Mouse (Mus musculus) spleen, adult 12 weeks (tissue): Measurements from ENCODE around the gene Olfr1393.
"Not testable (repeated sequence)": the region's sequence is repeated elsewhere in the genome, so short reads cannot be mapped to it uniquely, and the experiment has no call there.

Source experiments
- DNase-seq: peaks from one replicate; pipeline ENCODE4 v3.0.0; 2022; ENCODE audit warnings: low spot score

Gene Olfr1393

DNA sequence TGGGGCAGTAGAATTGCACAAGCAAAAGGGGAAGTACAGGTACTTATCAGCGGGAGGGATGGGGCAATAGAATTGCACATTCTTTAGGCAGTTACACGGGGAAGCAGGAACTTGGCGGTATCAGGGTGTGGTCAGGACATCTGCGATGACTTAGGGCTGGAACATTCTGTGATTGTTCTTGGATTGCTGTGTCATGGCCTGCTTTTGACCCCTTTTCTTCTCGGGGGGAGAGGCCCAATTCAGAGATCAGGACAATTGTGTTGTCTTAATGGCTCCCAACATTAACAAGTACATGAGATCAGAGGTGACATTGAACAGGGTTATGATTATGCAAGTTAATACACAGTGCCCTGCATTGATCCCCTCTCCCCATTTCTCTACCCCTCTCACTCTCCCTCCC, 30.4 kb downstream of the Olfr1393 start:
- DNase-seq = not testable (repeated sequence)

DNA sequence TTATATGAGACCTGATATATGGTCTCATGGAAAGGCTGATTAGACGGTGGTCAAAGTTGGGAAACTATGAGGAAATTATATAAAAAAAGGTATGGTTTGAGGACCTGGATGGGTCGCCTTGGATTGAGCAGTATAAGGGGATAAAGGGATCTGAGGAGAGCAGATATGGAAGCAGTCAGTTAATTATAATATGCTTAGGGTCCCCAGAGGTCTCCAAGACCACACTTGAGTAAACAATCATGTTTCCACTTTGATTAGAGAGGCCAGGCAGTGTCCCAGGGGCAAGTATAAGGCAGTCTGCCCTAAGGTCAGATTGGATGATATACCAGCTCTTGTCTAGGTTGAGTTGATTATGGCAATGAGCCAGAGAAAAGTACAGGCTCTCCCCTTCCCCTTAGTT, 44.3 kb downstream of the Olfr1393 start, which contains the start of gene Olfr1391:
Gene Olfr1391 (plus strand): TSS at position 301 of the 400 bp plus-strand sequence.
- no peak for DNase-seq

DNA sequence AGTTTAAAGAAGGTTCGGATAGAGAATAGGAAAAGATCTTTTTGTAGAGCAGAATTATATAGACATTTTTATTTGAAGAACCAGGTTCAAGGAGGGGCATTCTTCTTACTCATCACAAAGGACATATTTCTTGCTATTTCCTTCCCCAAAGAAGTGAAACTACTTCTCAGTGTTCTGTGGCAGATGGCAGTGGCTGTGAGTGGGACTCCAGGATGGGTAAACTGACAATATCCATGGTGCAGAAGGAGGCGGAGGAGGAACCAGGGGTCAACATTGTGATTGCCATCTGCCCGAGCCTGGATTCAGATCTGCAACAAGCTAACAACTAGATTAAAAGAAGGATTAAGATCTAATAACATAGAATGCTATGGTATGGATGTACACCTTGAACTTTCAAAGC, 48.6 kb downstream of the Olfr1393 start:
- no peak for DNase-seq

DNA sequence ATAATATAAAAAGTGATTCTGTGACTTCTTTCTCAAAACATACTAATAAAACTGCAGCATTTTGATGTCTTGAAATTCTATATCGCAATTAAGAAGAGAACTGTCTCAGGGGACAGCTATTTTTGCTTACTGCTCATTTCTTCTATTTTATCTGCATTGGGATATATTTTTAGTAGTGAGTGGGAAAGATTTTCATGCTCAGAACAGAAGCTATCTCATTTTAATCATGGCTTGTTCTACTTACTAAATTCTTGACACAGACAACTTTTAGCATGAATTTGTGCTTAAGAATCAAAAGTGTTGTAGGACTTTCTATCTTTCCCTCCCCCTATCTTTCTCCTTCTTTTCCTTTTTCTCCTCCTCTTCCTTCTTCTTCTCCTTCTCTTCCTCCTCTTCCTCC, 51.6 kb downstream of the Olfr1393 start:
- DNase-seq = no peak
